Mouse (Mus musculus): ENCODE measurements around the gene As3mt.

DNA sequence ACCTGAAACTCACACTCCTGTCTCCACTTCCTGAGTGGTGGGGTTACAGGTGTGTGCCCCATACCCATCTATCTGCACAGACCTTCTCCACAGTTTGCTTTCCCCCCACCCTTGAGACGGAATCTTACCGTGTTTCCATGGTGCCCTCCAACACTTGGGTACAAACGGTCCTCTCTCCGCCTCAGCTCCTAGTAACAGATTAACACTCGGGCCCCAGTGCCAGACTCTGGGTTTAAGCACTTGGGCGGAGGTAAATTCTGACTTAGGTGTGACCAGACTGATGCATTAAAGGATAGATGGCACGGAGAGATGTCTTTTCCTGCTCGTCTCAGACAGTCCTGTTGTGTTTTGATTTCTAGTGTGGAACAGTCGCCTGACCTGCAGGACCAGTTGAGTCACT lies 6.1 kb upstream of the As3mt start:
- TF ChIP-seq POLR2A (IDR thresholded peaks at IDR 0.05; ENCODE audit: borderline replicate concordance, control insufficient read depth, low read depth, low read length): no peak
- TF ChIP-seq CTCF (IDR thresholded peaks at IDR 0.05; ENCODE audit: control insufficient read depth, insufficient read depth, low read length): no peak
